Mouse (Mus musculus) cortical plate, adult 2 months (tissue): Measurements from ENCODE around the gene Bcan. TPM values are rescaled to one million over a fixed set of nuclear protein-coding genes. Genes with fewer than 3 reads are reported as not detected.

Experiments used
- H3K27ac ChIP-seq: fragments of 200-500 bp; 2 replicates; pipeline ENCODE4 v1.5.1; 2012; ENCODE audit warnings: low read length, control low read depth, inconsistent platforms; ENCODE audit not compliant: insufficient read depth
- H3K4me1 ChIP-seq: fragments of 200-500 bp; 2 replicates; pipeline ENCODE4 v1.6.1; 2011; ENCODE audit warnings: low read length; ENCODE audit not compliant: control insufficient read depth, insufficient read depth
- H3K4me3 ChIP-seq: fragments of 200-500 bp; 2 replicates; pipeline ENCODE4 v1.5.1; 2011; ENCODE audit warnings: mild to moderate bottlenecking, low read length, control low read depth; ENCODE audit not compliant: insufficient read depth
- CTCF ChIP-seq: fragments of 200-500 bp; IDR thresholded peaks from 2 replicates; pipeline ENCODE4 v1.5.1; 2011; ENCODE audit warnings: mild to moderate bottlenecking, control low read depth, low read length; ENCODE audit not compliant: insufficient read depth; ENCODE audit errors: extremely low read depth
- POLR2A ChIP-seq: fragments of 200-500 bp; IDR thresholded peaks from 2 replicates; pipeline ENCODE4 v1.6.1; 2011; ENCODE audit warnings: mild to moderate bottlenecking, low read length, control low read depth; ENCODE audit not compliant: insufficient read depth; ENCODE audit errors: extremely low read depth
- polyA plus RNA-seq: library from polyadenylated mRNA; depleted of rRNA; stranded (reverse); fragments of >200 nt; gene quantifications from 2 replicates; pipeline ENCODE4 v1.2.3, GENCODE M21; 2012; rRNA removed

Gene Bcan
- polyA plus RNA-seq, 1 experiment: 380 TPM

DNA sequence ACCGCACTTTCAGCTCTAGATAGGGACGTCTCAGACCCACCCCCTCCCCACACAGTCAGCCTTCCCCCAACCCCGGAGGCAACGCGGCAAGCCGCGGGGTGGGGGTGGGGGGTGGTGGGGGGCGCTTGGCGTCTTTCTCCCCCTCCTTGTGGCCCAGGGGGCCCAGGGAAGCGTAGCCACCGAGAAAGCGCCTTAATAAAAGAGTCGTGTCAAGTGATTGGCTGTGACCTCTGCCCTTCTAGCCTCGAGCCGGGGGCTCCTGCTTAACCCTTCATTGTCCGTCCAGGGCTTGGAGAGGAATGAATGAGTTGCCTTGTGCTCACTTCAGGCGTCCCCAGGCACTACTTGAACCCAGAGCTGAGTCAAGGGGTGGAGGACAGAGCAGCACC, 52.2 kb downstream of the Bcan start:
- TF ChIP-seq POLR2A (no peak), CTCF (no peak)
- Histone ChIP-seq H3K4me3 (peak overlapping the region; percentile 15; the same call in 1 of the 2 replicates), H3K4me1 (peaks cover 3% of the 10 kb centered on the region; the same call in 1 of the 2 replicates), H3K27ac (no peak overlapping the region)

DNA sequence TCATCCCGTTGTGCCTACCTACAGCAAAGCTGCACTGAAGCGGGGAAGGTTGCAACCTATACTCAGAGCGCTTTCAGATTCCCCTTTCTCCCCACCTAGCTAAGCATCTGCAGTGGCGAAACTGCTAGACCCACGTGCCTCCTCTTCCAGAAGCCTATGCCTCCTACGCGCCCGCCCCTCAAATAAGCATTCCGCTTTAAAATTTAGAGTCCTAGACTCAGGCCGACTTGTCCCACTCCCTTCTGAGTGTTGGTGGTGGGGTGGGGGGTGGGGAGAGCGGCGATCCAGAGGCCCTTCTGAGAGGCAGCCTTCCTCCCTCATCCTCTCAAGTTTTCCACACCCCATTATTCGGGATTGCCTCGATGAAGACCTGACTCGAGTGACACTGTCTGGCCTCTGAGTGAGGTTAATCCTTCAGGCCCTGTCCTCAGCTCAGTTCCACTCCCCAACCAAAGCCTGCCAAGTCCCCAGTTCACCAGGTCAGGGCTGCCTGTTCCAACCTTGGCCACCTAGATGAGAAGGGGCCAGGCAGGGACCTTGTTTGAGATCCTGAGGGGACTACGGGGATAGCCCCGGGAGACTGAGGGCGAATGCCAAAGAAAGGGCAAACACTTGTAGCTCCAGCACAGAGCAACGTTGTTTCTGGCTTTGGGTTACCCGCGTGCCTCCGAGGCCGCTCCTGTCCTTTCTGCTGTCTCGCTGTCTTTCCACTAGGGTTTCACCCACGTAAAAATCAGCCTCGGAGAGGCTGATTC, 52.8 kb downstream of the Bcan start:
- no peak for TF ChIP-seq CTCF
- no peak for TF ChIP-seq POLR2A
- no peak overlapping the region for H3K27ac ChIP-seq
- H3K4me1 ChIP-seq: peaks cover 3% of the 10 kb centered on the region; the same call in 1 of the 2 replicates
- no peak overlapping the region for H3K4me3 ChIP-seq

DNA sequence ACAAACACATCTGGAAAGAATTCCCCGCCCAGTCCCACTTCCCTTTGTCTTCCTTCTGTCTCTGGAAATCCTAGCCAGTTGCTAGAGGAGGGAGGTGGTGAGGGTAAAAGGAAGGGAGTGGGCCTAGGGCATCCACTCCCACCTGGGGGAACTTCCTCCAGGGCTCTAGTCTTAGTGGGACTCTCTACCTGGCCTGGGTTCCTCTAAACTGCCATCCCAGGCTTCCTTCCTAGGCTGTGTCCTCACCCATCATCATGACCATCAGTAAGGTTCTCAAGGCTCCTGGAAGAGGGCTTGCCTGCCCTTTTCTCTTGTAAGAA, 53.5 kb downstream of the Bcan start:
- Histone ChIP-seq H3K27ac (no peak overlapping the region), H3K4me1 (peaks cover 3% of the 10 kb centered on the region; the same call in 1 of the 2 replicates), H3K4me3 (no peak overlapping the region)
- TF ChIP-seq POLR2A (no peak), CTCF (no peak)

DNA sequence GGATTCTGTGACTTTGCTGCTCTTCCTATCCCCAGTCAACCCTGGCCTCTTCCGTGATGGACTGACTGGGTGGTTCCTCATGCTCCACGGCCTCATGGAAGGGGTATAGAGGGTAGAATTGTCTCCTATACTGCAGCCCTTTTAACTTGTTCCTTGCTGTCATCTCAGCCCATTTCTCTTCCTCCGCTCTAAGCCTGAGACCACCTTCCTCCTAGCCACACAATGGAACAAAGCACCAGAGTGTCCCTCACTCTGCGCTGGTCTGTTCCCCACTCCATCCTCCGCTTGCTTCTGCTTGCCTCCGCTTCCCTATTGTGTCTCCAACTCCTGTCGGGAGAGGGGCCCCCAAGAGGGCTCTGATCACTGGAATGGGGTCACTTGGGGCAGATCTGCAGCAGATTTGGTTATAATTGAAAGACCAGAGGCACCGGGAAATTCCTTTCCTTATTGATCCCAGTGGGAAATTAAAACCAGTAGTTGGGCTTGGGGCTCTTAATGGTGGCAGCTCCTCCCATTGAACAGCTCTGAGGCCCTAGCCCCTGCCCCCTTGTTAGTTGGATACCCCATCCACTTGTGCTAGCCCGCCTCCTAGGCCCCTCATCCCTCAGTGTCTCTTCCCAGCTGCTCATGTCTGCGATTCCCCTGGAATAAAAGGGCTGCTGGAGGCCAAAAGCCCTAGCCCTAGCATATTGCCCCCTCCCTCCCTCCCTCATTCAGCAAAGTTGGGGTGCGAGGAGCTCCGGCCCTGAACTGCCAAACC, 54.1 kb downstream of the Bcan start:
- no peak for TF ChIP-seq CTCF
- TF ChIP-seq POLR2A: no peak
- peaks cover 3% of the 10 kb centered on the region; the same call in 1 of the 2 replicates for H3K4me1 ChIP-seq

DNA sequence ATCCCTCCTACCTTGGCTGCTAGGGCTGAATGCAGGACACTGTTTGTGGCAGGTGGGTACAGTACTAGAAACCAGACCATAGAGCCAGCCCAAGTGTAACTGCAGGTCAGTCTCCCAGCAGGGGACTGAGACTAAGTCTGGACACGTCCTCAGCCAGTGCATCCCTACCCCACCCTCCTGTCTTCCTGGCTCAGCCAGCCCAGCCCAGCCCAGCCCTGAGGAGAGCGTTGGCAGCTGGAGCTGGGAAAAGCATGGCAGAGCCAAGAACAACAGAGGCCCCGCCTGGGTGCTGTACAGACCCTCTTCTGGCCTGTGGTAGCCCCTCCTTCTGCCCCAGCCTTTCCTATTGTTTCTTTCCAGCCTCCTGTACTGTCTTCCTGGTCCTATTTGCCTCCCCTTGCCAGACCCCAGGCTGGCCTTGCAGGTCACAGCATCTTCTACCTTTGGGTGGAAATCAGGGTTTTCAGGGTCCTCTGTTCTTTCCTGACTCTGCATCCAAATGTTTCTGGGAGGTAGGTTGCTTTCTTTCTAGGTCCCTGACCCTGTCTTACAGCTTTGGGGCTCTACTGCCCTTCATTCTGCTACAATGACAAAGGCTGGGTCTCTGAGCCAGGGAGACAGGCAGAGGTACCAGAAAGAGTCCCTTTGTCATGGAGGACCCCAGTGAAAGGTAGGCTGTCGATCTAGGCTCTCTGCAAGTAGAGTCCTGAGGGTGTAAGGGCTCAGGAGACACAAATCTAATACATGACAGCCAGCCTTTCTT, 55.0 kb downstream of the Bcan start:
- TF ChIP-seq CTCF (no peak), POLR2A (no peak)
- Histone ChIP-seq H3K4me3 (no peak overlapping the region), H3K27ac (no peak overlapping the region), H3K4me1 (peaks cover 3% of the 10 kb centered on the region; the same call in 1 of the 2 replicates)

More for the DNA sequence above, 54.1 kb downstream of the Bcan start:
- Histone ChIP-seq H3K27ac (no peak overlapping the region), H3K4me3 (no peak overlapping the region)

DNA sequence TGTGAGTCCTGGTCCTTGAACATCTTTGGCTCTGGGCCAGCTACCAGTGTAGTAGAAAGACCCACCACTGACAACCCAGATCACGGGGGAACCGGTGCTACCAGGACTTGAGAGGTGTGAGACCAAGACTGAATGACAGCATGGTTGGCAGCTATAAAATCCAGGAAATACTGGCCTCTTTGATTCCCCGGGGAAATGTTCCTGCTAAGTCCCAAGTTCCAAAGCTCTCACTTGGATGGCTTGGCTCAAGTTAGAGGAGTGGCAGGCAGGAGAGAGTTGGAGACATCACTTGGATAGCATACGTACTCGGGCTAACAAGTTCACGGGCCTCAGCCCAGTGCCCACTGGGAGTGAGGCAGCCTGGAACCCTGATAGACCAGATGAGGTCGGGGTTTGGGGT, 56.4 kb downstream of the Bcan start:
- Histone ChIP-seq H3K4me1 (peaks cover 3% of the 10 kb centered on the region; the same call in 1 of the 2 replicates), H3K4me3 (no peak overlapping the region), H3K27ac (no peak overlapping the region)
- TF ChIP-seq CTCF (no peak), POLR2A (no peak)

DNA sequence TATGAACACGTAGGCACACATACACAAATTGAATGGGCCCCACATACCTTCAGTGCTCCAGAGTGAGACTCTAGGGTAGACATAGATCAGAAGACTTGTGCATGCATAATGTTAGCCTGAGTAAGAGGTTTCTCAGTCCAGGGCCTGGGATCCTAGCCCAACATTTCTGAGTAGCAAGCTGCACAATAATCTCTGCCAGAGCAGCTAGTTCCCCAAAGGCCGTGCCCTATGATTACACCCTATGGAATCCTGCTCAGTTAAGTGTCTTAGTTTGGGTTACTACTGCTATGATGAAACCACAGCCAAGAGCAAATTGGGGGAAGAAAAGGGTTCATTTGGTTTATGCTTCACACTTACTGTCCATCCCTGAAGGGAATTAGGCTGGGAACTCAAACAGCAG, 57.6 kb downstream of the Bcan start:
- no peak overlapping the region for H3K27ac ChIP-seq
- TF ChIP-seq CTCF (no peak), POLR2A (no peak)
- H3K4me3 ChIP-seq: no peak overlapping the region
- H3K4me1 ChIP-seq: peaks cover 3% of the 10 kb centered on the region; the same call in 1 of the 2 replicates

DNA sequence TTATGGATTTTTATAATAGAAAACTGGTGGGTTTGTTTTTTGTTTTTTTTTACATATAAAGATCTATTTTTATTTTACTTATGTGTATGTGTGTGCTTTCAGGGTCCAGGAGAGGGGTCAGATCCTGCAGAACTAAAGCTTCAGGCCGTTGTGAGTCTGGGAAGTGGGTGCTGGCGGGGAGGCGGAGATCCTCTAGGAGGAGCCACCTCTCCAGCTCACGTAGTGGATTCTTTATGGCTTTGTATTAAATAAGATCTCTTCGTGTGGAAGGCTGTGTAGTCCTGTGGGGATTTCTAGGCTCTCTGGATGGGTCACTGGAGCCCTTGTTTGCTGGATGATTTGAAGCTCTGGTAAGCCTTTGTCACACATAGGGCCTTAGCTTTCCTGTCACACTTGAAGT, 59.4 kb downstream of the Bcan start:
- TF ChIP-seq POLR2A (no peak), CTCF (no peak)
- Histone ChIP-seq H3K27ac (no peak overlapping the region), H3K4me3 (no peak overlapping the region), H3K4me1 (no peaks in the 10 kb centered on the region)

Other genes starting within 250 kb of the Bcan start
- 0.40 TPM in 1 of 2 replicates, not detected in the other for gene Ntrk1, start 205.1 kb downstream of the Bcan start, polyA plus RNA-seq
- gene Insrr, start 203.3 kb downstream of the Bcan start, polyA plus RNA-seq: 0.25 and 0.27 TPM in 2 replicates
- gene Pear1, start 175.9 kb downstream of the Bcan start, polyA plus RNA-seq: 9.6 and 9.9 TPM in 2 replicates
- gene Sh2d2a, start 153.5 kb downstream of the Bcan start, polyA plus RNA-seq: 0.04 TPM in 1 of 2 replicates, not detected in the other
- 36.6 and 37.2 TPM in 2 replicates for gene Prcc, start 114.6 kb downstream of the Bcan start, polyA plus RNA-seq
- 169 and 175 TPM in 2 replicates for gene Hdgf, start 93.9 kb downstream of the Bcan start, polyA plus RNA-seq
- gene Mrpl24, start 80.7 kb downstream of the Bcan start, polyA plus RNA-seq: 69.2 and 72.4 TPM in 2 replicates
- 11.3 and 12.0 TPM in 2 replicates for gene Isg20l2, start 69.9 kb downstream of the Bcan start, polyA plus RNA-seq
- 45.0 and 48.7 TPM in 2 replicates for gene Rrnad1, start 69.5 kb downstream of the Bcan start, polyA plus RNA-seq
- 5.2 and 6.2 TPM in 2 replicates for gene Crabp2, start 51.6 kb downstream of the Bcan start, polyA plus RNA-seq
- gene Nes, start 29.2 kb downstream of the Bcan start, polyA plus RNA-seq: 3.1 and 3.6 TPM in 2 replicates
- gene Hapln2, start 27.4 kb upstream of the Bcan start, polyA plus RNA-seq: 38.5 and 52.4 TPM in 2 replicates
- gene Gpatch4, start 42.9 kb upstream of the Bcan start, polyA plus RNA-seq: 14.1 and 14.3 TPM in 2 replicates
- 93.2 and 94.3 TPM in 2 replicates for gene Naxe, start 58.3 kb upstream of the Bcan start, polyA plus RNA-seq
- gene Ttc24, start 78.1 kb upstream of the Bcan start, polyA plus RNA-seq: not detected in 2 replicates
- 0.59 and 0.96 TPM in 2 replicates for gene Iqgap3, start 81.7 kb upstream of the Bcan start, polyA plus RNA-seq
- 128 and 131 TPM in 2 replicates for gene Mef2d, start 142.1 kb upstream of the Bcan start, polyA plus RNA-seq